Mouse (Mus musculus) MEL-GATA-1-ER (cell line): ENCODE measurements around the gene Idi2.
A peak's percentile ranks its signal among the peaks of the same experiment; 100 is the strongest.
"Not testable (repeated sequence)": the region's sequence is repeated elsewhere in the genome, so short reads cannot be mapped to it uniquely, and the experiment has no call there.

ENCODE experiments used
- DNase-seq: peaks from one replicate; pipeline ENCODE4 v3.0.0-alpha.2; 2012; ENCODE audit warnings: low read depth; ENCODE audit errors: extremely low read depth

The Idi2 gene

DNA sequence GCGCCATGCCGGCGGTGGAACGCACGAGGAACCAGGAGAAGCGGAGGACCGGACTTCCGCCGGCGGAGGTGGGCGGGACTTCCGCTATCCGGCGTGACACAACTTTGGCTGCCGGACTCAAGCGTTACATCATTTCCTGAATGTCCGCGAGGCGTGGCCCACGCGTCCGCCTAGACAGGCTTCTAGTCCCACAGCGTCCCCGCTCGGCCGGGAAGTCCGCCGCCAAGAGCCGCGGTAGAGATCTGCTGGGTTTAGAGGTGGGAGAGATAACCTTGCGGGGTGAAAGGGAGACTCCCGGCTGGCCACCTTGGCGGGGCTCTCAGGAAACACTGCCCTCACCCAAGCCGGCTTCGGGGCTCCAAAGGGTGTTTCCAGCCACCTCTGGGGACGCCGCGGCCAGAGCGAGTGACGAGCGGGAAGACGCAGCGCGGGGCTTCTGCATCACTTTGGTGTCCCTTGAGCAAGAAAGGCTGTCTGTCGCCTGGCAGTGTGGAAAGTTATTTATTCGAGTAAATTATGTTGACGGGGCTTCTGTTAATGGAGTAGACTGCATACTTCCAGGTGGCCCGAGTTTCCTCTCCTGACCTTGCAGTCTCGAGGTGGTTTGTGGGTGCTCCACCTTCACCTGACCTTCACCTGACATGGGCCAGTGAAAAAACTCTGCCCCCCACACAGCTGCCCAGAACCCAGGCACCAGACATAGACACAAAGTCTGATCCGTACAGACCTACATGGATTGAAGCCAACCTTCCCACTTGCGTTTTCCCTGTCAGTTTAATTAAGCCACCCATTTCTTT is 43.5 kb downstream of the Idi2 start, which contains the start of gene Gtpbp4:
Gene Gtpbp4 (minus strand): TSS at position 94 of the 797 bp plus-strand sequence.
- DNase-seq, result peak; percentile 92

DNA sequence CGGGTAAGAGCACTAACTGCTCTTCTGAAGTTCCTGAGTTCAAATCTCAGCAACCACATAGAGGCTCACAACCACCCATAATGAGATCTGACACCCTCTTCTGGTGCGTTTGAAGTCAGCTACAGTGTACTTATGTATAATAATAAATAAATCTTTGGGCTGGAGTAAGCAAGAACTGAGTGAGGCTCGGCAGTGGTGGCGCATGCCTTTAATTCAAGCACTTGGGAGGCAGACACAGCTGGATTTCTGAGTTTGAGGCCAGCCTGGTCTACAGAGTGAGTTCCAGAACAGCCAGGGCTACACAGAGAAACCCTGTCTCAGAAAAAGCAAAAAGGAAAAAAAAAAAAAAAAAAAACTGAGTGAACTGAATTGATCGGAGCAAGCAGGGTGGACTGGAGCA is 44.6 kb downstream of the Idi2 start:
- not testable (repeated sequence) for DNase-seq

GRCm38 (mm10) chr13:8999464-8999863 is 46.8 kb downstream of the Idi2 start:
- no peak for DNase-seq

DNA sequence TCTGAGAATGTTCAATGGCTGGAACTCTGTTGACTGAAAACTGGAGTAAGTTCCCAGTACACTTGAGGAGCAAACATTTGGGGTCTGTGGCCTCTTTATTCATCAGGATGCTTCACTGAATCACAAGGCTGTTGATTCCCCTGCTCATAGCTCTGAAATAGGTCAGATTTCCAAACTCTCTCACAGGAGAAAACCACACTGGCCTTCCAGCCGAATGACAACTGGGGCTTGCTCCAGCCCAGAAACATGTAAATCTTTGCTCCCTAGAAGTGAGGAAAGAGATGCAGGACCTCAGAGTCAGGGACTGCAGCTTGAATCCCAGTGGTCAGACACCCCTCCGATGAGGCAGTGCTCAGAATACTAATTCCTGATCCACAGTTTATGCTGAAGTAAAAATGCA is 50.6 kb downstream of the Idi2 start:
- DNase-seq, result no peak
